Mouse (Mus musculus) myocyte (in vitro differentiated cells): Measurements from ENCODE around the gene Wdr61.

ENCODE experiments used
- CEBPB ChIP-seq: IDR thresholded peaks from 2 replicates; pipeline ENCODE4 v1.6.1; 2011; ENCODE audit warnings: mild to moderate bottlenecking, moderate library complexity; ENCODE audit not compliant: poor library complexity, insufficient read depth, severe bottlenecking
- MYOG ChIP-seq, 3 experiments: IDR thresholded peaks; one replicate each; pipeline ENCODE4 v1.6.1; 2011; ENCODE audit warnings: control low read depth in 2 of 3, low read depth in 2 of 3, mild to moderate bottlenecking in 2 of 3; ENCODE audit not compliant: insufficient read length in 2 of 3, control insufficient read depth in 1 of 3, insufficient read depth in 1 of 3
- TCF12 ChIP-seq: IDR thresholded peaks from one replicate; pipeline ENCODE4 v1.6.1; 2011; ENCODE audit warnings: mild to moderate bottlenecking, control low read depth; ENCODE audit not compliant: poor library complexity, insufficient read depth, severe bottlenecking

- TF ChIP-seq CEBPB (no peak), TCF12 (no peak), MYOG (IDR thresholded peaks at IDR 0.05; ENCODE audit: control insufficient read depth in 1 of 3, insufficient read depth in 1 of 3, insufficient read length in 2 of 3, low read depth in 2 of 3) (no peak)
These were observed 18.6 kb upstream of the Wdr61 start for GRCm38 (mm10) chr9:54752944-54753295.
